Mouse (Mus musculus) adrenal gland, postnatal 25 days (tissue): Measurements from ENCODE around the gene Tnfaip2. TPM values are rescaled to one million over a fixed set of nuclear protein-coding genes. Genes with fewer than 3 reads are reported as not detected.

Experiments
- DNase-seq: peaks from one replicate; pipeline ENCODE4 v3.0.0; 2021; ENCODE audit warnings: mixed read lengths
- long read RNA-seq: library from polyadenylated mRNA; stranded (forward); transcript quantifications from one replicate; pipeline ENCODE4 v2.0.0, GENCODE M21; 2021
- total RNA-seq: library from RNA; stranded (reverse); gene quantifications from 2 replicates; pipeline ENCODE4 v1.2.3, GENCODE M21; 2021

The Tnfaip2 gene
- total RNA-seq, result 7.2 and 15.0 TPM in 2 replicates
- long read RNA-seq, transcript Tnfaip2-201 (12 exons, 3,762 nt), result major isoform, 7 of 15 reads
- long read RNA-seq, partial matches to known transcripts, result 5 of 15 reads
- long read RNA-seq, other reads (novel, unspliced or antisense), result 3 of 15 reads

- peak; percentile 86 for DNase-seq
Measured at GRCm38 (mm10) chr12:111442309-111443010, at the start of gene Tnfaip2. Gene Tnfaip2 (plus strand): TSS chr12:111442469.

- peak; percentile 46 for DNase-seq
Measured at GRCm38 (mm10) chr12:111394008-111394407, 48.3 kb upstream of the Tnfaip2 start.

DNA sequence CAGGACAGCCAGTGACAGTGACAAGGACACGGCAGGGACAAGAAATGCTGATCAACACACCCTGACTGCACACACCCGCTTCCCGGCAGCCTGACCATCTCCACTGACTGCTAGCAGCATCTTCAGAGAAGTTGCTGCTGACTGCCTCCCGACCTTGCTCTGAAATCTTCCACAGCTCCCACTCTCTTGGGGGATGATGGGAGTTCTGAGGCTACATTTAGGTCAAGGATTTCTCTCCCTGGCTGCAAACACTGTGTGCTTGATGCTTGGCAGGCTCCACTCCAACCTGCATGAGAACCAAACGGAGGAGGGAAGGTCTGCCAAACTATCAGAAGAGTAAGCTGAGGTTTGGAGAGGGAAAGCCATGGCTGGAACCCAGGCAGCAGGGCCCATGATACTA is 45.3 kb upstream of the Tnfaip2 start:
- DNase-seq, result peak; percentile 34

- DNase-seq, result peak; percentile 76
Measured at GRCm38 (mm10) chr12:111401454-111402184, 40.6 kb upstream of the Tnfaip2 start.

GRCm38 (mm10) chr12:111404880-111405279 is 37.4 kb upstream of the Tnfaip2 start:
- DNase-seq, result no peak

DNA sequence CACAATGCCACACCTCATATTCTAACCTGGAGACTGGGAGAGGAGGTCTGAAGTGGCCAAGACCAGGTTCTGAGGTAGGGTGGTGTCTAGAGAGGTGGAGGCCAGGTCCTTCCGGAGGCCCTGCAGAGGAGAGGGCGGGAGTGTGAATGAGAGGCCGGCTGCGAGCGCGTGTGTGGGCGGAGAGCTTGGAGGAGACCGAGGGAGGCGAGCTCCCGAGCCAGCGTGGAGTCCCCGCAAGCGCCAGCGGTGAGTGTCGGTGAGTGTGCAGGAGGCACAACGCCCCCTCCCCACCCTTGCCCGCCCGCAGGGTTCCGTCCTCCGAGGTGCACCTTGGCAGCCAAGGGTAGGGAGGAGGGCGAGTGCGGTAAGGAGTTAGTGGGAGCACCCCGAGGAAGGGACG is 35.6 kb upstream of the Tnfaip2 start, which contains the start of gene Lbhd2:
Gene Lbhd2 (plus strand): TSS at position 188 of the 400 bp plus-strand sequence.
- no peak for DNase-seq

DNA sequence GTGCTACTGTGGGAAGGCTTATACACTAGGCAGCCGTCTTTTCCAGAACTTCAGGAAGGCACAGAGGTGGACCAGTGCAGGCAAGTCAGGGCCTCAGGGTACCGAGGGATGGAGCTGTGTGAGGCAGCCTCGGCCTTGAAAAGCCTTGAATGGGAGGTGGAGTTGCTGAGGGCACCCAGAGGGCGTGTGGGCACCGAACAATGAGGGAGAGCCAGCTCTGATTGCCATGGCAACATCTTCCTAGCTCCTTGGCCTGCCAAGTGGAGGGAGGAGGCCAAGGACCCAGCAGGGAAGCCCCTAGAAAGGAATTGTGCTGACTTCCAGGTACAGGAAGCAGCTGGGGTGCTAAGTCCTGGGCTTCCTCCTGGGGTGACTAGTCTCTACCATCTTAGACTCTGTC is 32.7 kb upstream of the Tnfaip2 start:
- DNase-seq, result no peak

GRCm38 (mm10) chr12:111411631-111412355 is 30.5 kb upstream of the Tnfaip2 start:
- DNase-seq, result no peak

- DNase-seq, result no peak
Measured at GRCm38 (mm10) chr12:111412581-111413284, 29.5 kb upstream of the Tnfaip2 start.

DNA sequence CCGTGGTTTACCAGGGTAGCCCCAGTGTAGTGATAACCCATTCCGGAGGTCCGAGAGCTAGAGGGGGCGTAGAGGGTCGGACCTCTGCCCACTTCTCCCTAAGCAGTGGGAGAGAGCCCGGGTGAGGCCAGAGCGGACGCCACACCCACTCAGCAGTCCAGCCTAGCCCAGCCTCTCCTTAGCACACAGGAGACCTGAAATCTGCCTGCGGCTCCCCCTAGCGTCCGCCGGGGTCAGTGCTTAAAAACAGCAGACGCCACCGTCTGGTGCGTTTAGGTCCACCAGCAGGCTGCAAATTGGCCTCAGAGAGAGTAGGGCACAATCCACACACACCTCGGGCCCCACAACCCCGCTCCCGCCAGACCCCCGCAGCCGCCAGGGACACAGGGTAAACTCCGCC is 29.0 kb upstream of the Tnfaip2 start:
- DNase-seq, result peak; percentile 92

- DNase-seq, result no peak
Measured at GRCm38 (mm10) chr12:111416921-111417779, 25.1 kb upstream of the Tnfaip2 start, which contains the start of gene Exoc3l4. Gene Exoc3l4 (plus strand): TSS chr12:111417017.

- no peak for DNase-seq
Measured at GRCm38 (mm10) chr12:111419918-111420317, 22.4 kb upstream of the Tnfaip2 start.

- DNase-seq, result no peak
Measured at GRCm38 (mm10) chr12:111420946-111421709, 21.1 kb upstream of the Tnfaip2 start.

GRCm38 (mm10) chr12:111422852-111423251 is 19.4 kb upstream of the Tnfaip2 start:
- DNase-seq, result no peak

DNA sequence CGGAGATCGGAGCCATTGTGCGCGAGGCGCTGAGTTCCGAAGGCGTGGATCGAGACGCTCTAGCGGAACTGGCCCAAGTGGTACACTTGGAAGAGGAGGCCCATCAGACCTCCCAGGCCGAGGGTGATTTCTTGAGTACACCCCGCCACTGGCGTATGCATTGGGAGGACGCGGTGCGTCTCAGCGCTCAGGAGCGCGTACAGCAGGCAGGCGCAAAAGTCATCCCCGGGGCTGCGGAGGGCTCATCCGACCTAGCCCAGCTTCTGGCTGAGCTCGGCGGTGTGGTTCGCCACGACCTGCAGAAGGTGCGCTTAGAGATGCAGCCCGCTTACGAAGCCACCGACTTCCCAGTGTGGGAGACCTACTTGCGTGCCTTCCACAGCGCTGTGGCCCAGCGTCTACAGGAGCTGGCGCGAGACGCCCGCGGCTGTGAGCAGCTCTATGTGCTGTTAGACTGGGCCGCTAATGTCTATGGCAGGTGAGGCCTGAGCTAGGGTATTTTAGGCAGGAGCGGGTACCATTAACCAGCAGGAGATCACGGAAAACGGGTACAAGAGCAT is 18.6 kb upstream of the Tnfaip2 start:
- no peak for DNase-seq

- DNase-seq, result no peak
Measured at GRCm38 (mm10) chr12:111424547-111424946, 17.7 kb upstream of the Tnfaip2 start.

GRCm38 (mm10) chr12:111425258-111425657 is 17.0 kb upstream of the Tnfaip2 start:
- peak; percentile 86 for DNase-seq

GRCm38 (mm10) chr12:111425789-111426460 is 16.3 kb upstream of the Tnfaip2 start:
- peak; percentile 95 for DNase-seq
